Mouse (Mus musculus) midbrain, embryonic 15.5 days (tissue): ENCODE measurements at regions not wholly inside any gene's neighbourhood (a gene's known extent, or its start where the extent isn't known, plus 50 kb on each side); places are given as distances from the start of the nearest gene placed in this dataset.

Source experiments
- ATAC-seq: fragments of 200-750 bp; cut with Nextera tagmentation; replicated peaks from 2 replicates; pipeline ENCODE4 v1.8.0; 2017; ENCODE audit warnings: moderate TSS enrichment
- H3K27ac ChIP-seq: fragments of 300-500 bp; sonication (generic); 2 replicates; pipeline ENCODE4 v1.5.1; 2015; ENCODE audit warnings: mild to moderate bottlenecking, inconsistent platforms
- H3K27me3 ChIP-seq: fragments of 300-500 bp; sonication (generic); replicated peaks from 2 replicates; pipeline ENCODE4 v1.6.1; 2015; ENCODE audit warnings: inconsistent platforms
- H3K36me3 ChIP-seq: fragments of 300-500 bp; sonication (generic); replicated peaks from 2 replicates; pipeline ENCODE4 v1.6.1; 2015; ENCODE audit warnings: inconsistent platforms
- H3K4me1 ChIP-seq: fragments of 300-500 bp; sonication (generic); 2 replicates; pipeline ENCODE4 v1.6.1; 2015; ENCODE audit warnings: inconsistent platforms
- H3K4me2 ChIP-seq: fragments of 300-500 bp; sonication (generic); 2 replicates; pipeline ENCODE4 v1.6.1; 2015; ENCODE audit warnings: inconsistent platforms, mild to moderate bottlenecking, moderate library complexity
- H3K4me3 ChIP-seq: fragments of 300-500 bp; sonication (generic); 2 replicates; pipeline ENCODE4 v1.5.1; 2015; ENCODE audit warnings: mild to moderate bottlenecking, inconsistent platforms
- H3K9ac ChIP-seq: fragments of 300-500 bp; sonication (generic); 2 replicates; pipeline ENCODE4 v1.6.1; 2015; ENCODE audit warnings: mild to moderate bottlenecking, inconsistent platforms
- H3K9me3 ChIP-seq: fragments of 300-500 bp; sonication (generic); 2 replicates; pipeline ENCODE4 v1.6.1; 2016; ENCODE audit warnings: inconsistent platforms
- WGBS: fragments of 180-500 bp; shearing (Covaris S2); methylation state at CpG from one replicate; pipeline ENCODE4 v1.1.7; 2015; ENCODE audit warnings: mixed read lengths; 5-methylcytosine and 5-hydroxymethylcytosine counted together

DNA sequence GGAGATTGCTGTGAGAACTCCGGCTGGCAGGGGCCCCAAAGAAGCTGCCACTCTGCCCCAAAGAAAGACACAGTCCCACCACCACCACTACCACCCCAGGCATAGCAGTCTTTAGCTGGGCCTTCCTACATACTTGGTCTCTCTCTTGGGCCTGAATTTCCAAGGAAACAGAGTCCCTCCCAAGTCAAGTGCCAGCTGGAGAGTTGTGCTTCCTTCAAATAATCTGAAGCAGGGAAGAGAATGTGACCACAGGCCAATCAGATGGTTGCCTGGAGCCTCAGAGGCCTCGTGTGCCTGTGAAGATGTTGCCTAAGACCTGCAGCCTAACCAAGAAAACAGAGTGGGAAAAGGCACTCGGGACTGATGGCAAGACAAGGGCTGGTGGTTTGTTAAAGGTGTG, 117.5 kb upstream of the Ctnnb1 start:
- Histone ChIP-seq H3K36me3 (no peaks in the 10 kb centered on the region), H3K4me2 (no peak overlapping the region), H3K4me1 (no peaks in the 10 kb centered on the region), H3K4me3 (no peak overlapping the region), H3K27ac (no peak overlapping the region), H3K9ac (no peak overlapping the region), H3K27me3 (no peaks in the 10 kb centered on the region), H3K9me3 (no peaks in the 10 kb centered on the region)
- WGBS, result 78% methylated on average over 3 of the region's 3 CpGs
- ATAC-seq, result no peak

DNA sequence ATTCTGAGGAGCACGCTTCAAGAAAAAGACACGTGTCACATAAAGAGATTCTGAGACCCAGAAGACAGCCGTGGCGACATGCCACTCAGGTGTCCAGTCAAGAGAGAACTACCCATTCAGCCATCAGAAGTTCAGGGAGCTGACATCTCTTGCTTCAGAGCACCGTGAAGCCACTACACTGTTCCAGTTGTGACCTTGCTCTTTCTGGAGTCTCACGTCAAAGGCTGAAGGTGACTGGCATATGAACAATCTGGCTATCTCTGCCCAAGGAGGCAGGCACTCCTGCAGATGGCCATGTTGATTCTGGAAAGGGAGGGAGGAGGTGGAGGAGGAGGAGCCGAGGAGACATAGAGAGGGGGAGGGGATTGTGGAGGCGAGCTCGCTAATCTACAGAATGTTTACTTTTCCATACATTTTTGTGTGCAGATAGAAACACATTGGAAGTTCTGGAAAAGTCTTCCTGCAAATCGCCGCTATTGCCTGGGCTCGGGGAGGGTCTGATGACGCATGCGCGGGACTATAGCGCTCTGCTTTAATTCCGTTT, 116.3 kb upstream of the Ctnnb1 start:
- Histone ChIP-seq H3K4me2 (no peak overlapping the region), H3K27ac (no peak overlapping the region), H3K4me1 (no peaks in the 10 kb centered on the region), H3K27me3 (no peaks in the 10 kb centered on the region), H3K36me3 (no peaks in the 10 kb centered on the region), H3K9me3 (no peaks in the 10 kb centered on the region), H3K4me3 (no peak overlapping the region), H3K9ac (no peak overlapping the region)
- no peak for ATAC-seq
- WGBS, result 68% methylated on average over 17 of the region's 17 CpGs

DNA sequence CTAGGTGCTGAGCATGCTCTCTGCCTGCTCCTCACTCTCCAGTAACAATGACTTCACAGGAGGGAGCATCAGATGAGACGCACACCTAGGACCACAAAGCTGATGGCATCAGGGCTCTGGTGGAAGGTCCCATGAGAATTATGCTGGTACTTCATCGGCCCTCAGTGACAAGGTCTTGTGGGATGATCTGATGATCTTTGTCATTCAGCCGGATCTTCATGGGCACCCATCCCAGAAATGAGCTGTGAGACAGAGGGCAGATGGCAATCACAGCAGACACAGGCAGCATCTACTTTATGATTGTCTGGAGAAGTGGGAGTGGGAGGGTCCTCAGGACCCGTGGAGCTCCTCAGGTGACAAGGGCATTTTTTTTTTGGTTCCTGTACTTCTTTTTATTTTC, 114.7 kb upstream of the Ctnnb1 start:
- H3K4me2 ChIP-seq, result no peak overlapping the region
- no peaks in the 10 kb centered on the region for H3K27me3 ChIP-seq
- no peak overlapping the region for H3K27ac ChIP-seq
- no peak for ATAC-seq
- no peak overlapping the region for H3K4me3 ChIP-seq
- H3K9me3 ChIP-seq, result no peaks in the 10 kb centered on the region
- H3K4me1 ChIP-seq, result no peaks in the 10 kb centered on the region
- 75% methylated on average over 4 of the region's 4 CpGs for WGBS
- no peaks in the 10 kb centered on the region for H3K36me3 ChIP-seq
- no peak overlapping the region for H3K9ac ChIP-seq

DNA sequence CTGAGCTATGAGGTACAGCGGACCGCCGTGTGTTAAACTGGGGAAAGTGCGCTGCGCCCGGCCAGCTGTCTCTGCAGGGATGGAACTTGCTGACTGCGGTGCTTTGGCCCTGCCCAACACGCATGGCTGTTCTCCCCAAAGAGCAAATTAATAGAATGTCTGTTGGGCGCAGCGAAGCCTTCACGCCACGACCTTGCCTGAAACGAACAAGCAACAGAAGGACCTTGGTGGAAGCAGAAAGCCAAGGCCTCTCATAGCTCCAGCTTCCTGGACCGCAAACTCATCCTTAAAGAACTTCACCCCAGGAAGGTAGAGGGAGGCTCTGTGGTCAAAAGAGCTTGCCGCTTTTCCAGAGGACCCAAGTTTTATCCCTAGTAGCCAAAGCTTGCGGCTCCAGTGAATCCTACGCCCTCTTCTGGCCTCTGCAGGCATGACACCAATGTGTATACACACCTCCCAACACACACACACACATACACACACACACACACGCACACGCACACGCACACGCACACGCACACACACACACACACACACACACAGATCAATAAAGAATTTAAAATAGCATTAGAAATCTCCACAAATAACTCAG, 110.2 kb upstream of the Ctnnb1 start:
- Histone ChIP-seq H3K36me3 (no peaks in the 10 kb centered on the region), H3K9ac (no peak overlapping the region), H3K27ac (no peak overlapping the region), H3K27me3 (no peaks in the 10 kb centered on the region), H3K4me1 (no peaks in the 10 kb centered on the region), H3K4me2 (no peak overlapping the region), H3K4me3 (no peak overlapping the region), H3K9me3 (no peaks in the 10 kb centered on the region)
- 89% methylated on average over 22 of the region's 22 CpGs for WGBS
- ATAC-seq, result no peak

DNA sequence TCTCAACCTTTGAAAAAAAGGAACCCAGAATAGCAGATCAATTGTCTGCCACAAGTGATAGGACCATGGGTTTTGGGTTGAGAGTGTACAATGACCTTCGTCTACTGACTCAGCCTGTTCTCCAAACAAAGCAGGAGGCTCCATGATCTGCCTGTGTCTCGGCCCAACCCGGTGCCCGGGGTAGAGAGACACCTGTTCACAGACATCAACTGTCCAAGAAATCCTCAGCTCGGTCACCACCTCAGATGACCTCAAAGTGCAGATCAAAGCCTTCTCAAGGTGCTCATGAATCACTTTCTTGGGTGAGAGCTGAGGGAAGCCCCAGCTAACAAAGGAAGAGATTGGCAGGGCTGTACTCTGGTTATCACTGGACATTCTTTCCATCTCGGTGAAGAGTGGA, 108.1 kb upstream of the Ctnnb1 start:
- Histone ChIP-seq H3K27me3 (no peaks in the 10 kb centered on the region), H3K4me3 (no peak overlapping the region), H3K9ac (no peak overlapping the region), H3K4me2 (no peak overlapping the region), H3K36me3 (no peaks in the 10 kb centered on the region), H3K9me3 (no peaks in the 10 kb centered on the region), H3K27ac (no peak overlapping the region), H3K4me1 (no peaks in the 10 kb centered on the region)
- ATAC-seq, result no peak
- WGBS, result 94% methylated on average over 6 of the region's 6 CpGs

DNA sequence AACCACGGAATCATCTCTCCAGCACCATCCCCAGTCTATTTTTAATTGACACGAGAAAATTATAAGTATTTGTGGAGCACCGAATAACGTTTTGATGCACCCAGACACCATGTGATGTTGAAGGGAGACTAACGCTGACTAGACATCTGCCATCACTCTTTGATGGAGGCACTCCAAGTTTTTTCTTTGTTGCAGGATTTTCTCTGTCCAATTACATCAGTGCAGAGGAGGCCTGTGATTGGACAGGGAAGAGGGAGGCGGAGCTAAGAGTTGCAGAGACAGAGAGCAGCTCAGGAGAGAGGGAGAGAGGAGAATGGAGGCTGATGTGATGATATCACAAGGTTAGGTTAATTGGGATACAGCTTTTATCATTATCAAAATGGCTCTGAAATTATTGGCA, 105.6 kb upstream of the Ctnnb1 start:
- no peak for ATAC-seq
- Histone ChIP-seq H3K4me2 (no peak overlapping the region), H3K9ac (no peak overlapping the region), H3K4me3 (no peak overlapping the region), H3K27ac (no peak overlapping the region), H3K36me3 (no peaks in the 10 kb centered on the region), H3K9me3 (no peaks in the 10 kb centered on the region), H3K27me3 (no peaks in the 10 kb centered on the region), H3K4me1 (no peaks in the 10 kb centered on the region)
- WGBS, result 57% methylated on average over 6 of the region's 6 CpGs

DNA sequence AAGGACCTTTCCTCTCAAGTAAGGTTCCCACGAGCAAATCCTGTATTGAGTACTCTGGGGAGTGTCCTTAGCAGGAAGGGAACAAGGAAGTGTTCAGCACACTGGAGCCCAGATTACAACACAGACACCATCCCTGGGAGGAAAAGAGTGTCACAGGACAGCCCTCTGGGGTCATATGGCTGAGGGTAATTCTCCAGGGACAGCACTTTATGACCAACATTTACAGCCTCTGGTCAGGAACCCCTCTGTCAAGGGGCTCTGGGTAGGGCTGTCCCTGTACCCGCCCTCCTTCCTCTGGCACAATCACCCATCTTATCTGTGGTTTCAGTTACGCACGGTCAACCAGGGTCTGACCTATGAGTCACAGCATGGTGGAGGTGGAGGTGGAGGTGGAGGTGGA, 102.8 kb upstream of the Ctnnb1 start:
- no peak overlapping the region for H3K4me3 ChIP-seq
- 85% methylated on average over 4 of the region's 4 CpGs for WGBS

DNA sequence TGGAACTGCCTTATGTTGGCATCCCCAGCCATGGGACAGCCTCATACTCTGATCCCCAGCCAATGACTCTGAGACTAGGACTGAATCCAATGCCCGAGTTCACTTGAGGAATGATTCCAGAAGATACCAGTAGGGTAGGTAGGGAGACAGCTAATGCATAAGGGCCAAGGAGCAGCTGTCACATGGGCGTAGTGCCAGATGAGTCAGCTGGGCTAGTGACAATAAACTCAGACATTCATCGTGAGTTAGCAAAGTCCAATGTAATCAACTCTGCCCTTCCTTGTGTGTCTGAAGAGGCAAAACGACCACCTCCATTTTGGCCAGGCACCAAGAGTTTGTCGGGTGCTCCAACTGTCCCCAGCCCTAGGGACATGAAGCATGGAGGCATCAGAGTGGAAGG, 98.5 kb upstream of the Ctnnb1 start:
- peaks cover 3% of the 10 kb centered on the region; the same call in 1 of the 2 replicates for H3K4me1 ChIP-seq
- no peaks in the 10 kb centered on the region for H3K36me3 ChIP-seq
- no peak for ATAC-seq
- H3K9ac ChIP-seq, result no peak overlapping the region
- H3K27ac ChIP-seq, result no peak overlapping the region
- no peak overlapping the region for H3K4me2 ChIP-seq
- 64% methylated on average over 5 of the region's 5 CpGs for WGBS
- no peaks in the 10 kb centered on the region for H3K27me3 ChIP-seq
- no peaks in the 10 kb centered on the region for H3K9me3 ChIP-seq
- no peak overlapping the region for H3K4me3 ChIP-seq

More for the DNA sequence above, 102.8 kb upstream of the Ctnnb1 start:
- H3K36me3 ChIP-seq, result no peaks in the 10 kb centered on the region
- H3K9ac ChIP-seq, result no peak overlapping the region
- H3K27ac ChIP-seq, result no peak overlapping the region
- H3K4me2 ChIP-seq, result no peak overlapping the region
- H3K9me3 ChIP-seq, result no peaks in the 10 kb centered on the region
- H3K27me3 ChIP-seq, result no peaks in the 10 kb centered on the region
- ATAC-seq, result no peak
- peaks cover 1% of the 10 kb centered on the region; the same call in 1 of the 2 replicates for H3K4me1 ChIP-seq

DNA sequence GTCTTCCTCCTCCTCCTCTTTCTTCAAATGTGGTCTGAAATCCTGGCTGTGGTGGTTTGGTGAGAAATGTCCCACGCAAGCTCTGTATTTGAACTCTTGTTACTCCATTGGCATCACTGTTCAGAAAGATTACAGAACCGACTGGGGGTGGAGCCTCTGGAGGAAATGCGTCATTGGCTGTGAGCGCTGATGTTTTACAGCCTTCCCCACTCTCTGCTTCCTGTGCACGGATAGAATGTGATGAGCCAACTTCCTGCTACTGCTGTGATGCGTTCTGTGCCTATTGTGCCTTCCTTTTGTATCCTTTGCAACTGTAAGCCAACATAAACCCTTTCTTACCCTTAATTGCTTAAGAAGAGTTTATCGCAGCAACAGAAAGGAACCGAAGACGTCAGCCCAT, 94.8 kb upstream of the Ctnnb1 start:
- Histone ChIP-seq H3K36me3 (no peaks in the 10 kb centered on the region), H3K9ac (no peak overlapping the region), H3K27me3 (no peaks in the 10 kb centered on the region), H3K4me2 (no peak overlapping the region), H3K4me1 (peaks cover 3% of the 10 kb centered on the region; the same call in 1 of the 2 replicates), H3K27ac (no peak overlapping the region), H3K9me3 (no peaks in the 10 kb centered on the region), H3K4me3 (no peak overlapping the region)
- WGBS, result 87% methylated on average over 9 of the region's 9 CpGs
- ATAC-seq, result no peak

DNA sequence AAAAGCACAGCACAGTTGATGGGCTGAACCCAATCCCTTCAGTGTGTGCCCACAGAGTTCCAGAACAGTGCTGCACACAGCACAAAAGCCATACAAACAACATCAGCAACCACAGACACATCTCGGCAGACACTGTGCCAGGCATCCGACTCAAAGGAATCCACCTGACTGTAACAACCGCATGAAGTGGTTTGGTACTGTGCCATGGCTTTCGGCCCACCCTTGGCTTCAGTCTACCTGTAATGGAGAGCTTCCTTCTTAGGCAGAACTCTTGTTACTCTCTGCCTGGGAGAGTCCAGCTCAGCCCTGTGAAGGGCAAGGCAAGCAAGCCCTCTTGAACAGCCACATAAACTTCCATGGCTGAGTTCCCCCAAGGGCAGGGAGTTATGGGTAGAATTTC, 93.4 kb upstream of the Ctnnb1 start:
- Histone ChIP-seq H3K9ac (no peak overlapping the region), H3K4me1 (peaks cover 3% of the 10 kb centered on the region; the same call in 1 of the 2 replicates), H3K27ac (no peak overlapping the region), H3K27me3 (no peaks in the 10 kb centered on the region), H3K4me3 (no peak overlapping the region), H3K4me2 (no peak overlapping the region), H3K9me3 (no peaks in the 10 kb centered on the region), H3K36me3 (no peaks in the 10 kb centered on the region)
- ATAC-seq, result no peak
- WGBS, result 90% methylated on average over 4 of the region's 4 CpGs

DNA sequence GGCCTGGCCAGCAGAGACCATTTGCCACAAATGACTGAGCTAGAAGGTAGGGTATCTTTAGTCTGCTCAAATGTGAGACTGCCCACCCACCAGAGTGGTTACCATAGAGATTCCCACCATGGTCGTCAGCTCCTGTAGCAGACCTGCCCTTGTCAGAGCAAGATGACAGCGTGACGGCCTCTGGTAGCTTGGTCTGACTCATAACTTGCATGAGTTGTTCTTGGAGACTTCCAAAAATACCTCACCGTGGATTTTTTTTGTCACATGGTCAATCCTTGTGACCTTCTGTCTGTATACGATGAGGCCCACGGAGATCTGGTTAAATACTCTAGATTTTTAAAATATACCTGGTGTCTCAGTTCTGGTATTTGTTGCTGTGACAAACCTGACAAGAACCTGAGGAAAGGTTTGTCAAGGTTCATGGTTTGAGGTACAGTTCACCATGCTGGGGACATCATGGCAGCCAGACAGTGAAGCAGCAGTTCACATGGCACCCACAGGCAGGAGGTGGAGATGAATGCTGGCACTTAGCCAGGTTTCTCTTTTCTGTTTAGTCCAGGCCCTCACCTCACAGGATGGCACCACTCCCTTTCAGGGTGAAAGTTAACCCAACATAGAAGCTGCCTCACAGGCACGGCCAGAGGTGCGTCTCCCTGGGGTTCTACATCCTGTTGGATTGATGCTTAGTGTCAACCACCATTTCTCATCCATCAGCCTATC, 91.4 kb upstream of the Ctnnb1 start:
- Histone ChIP-seq H3K9ac (no peak overlapping the region), H3K9me3 (no peaks in the 10 kb centered on the region), H3K27ac (no peak overlapping the region), H3K4me3 (no peak overlapping the region), H3K27me3 (no peaks in the 10 kb centered on the region), H3K4me2 (no peak overlapping the region), H3K4me1 (no peaks in the 10 kb centered on the region), H3K36me3 (no peaks in the 10 kb centered on the region)
- no peak for ATAC-seq
- 89% methylated on average over 8 of the region's 8 CpGs for WGBS

DNA sequence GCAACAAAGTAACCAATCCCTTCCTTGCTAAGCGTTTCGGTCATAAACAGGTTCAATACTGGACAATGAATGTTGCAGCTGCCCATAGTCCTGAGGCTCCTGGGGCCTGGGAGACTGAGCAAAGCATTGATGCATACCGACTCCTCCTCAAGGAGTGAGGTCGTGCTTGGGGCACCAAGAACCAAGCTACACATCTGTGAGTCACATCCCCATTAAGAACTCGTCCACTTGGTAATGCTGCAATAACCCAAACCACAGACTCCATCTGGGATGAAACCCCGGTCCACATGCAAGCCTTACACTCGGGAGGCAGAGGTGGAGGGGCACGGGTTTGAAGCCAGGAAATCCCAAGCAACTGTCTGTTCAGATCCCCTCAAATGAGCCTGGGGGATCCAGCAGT, 85.3 kb upstream of the Ctnnb1 start:
- no peaks in the 10 kb centered on the region for H3K4me1 ChIP-seq
- no peak overlapping the region for H3K9ac ChIP-seq
- no peaks in the 10 kb centered on the region for H3K9me3 ChIP-seq
- no peak overlapping the region for H3K27ac ChIP-seq
- no peak overlapping the region for H3K4me3 ChIP-seq
- H3K36me3 ChIP-seq, result no peaks in the 10 kb centered on the region
- ATAC-seq, result no peak
- H3K4me2 ChIP-seq, result no peak overlapping the region
- 80% methylated on average over 8 of the region's 8 CpGs for WGBS
- H3K27me3 ChIP-seq, result no peaks in the 10 kb centered on the region

DNA sequence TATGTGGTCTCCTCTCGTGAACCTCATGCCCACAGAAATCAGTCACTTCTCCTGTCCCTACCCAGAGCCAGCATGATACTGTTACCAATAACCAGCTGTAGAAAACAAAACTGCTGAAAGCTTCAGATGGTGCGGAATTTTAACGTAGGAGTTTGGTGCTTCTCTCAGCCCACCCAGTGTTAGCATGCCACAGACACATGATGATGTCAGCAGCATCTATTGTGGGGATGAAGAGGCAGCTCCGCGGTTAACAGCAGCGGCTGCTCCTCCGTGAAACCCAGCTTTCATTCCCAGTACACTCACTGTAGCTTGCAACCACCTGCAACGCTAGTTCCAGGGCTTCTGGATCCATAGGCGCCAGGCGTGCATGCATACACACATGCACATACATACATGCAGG, 83.5 kb upstream of the Ctnnb1 start:
- WGBS, result 81% methylated on average over 10 of the region's 10 CpGs
- Histone ChIP-seq H3K36me3 (no peaks in the 10 kb centered on the region), H3K4me2 (no peak overlapping the region), H3K9ac (no peak overlapping the region), H3K27ac (no peak overlapping the region), H3K4me3 (no peak overlapping the region), H3K9me3 (no peaks in the 10 kb centered on the region), H3K4me1 (no peaks in the 10 kb centered on the region; the same call in 1 of the 2 replicates), H3K27me3 (no peaks in the 10 kb centered on the region)
- ATAC-seq, result no peak
